Mouse (Mus musculus): ENCODE results near the gene Ttc19. TPM values are rescaled to one million over a fixed set of nuclear protein-coding genes. Genes with fewer than 3 reads are reported as not detected.
A peak's percentile ranks its signal among the peaks of the same experiment; 100 is the strongest.
"Not testable (repeated sequence)": the region's sequence is repeated elsewhere in the genome, so short reads cannot be mapped to it uniquely, and the experiment has no call there.

Ttc19 gene
- polyA plus RNA-seq, 1 experiment, result 6.2 TPM

- TF ChIP-seq POLR2A (IDR thresholded peaks at IDR 0.05; ENCODE audit: borderline replicate concordance, extremely low read depth, low read depth, low read length), result no peak
- TF ChIP-seq CTCF (IDR thresholded peaks at IDR 0.05; ENCODE audit: insufficient read depth, low read length), result peak; percentile 72
- 8% methylated on average over 5 of the region's 5 CpGs for WGBS
- no peak overlapping the region for H3K4me3 ChIP-seq (replicated peaks; ENCODE audit: extremely low read depth, low read depth, low read length)
- DNase-seq, result peak; percentile 70
- 0 out of 2 replicates have a peak, but pooled peaks cover 2% of the 10 kb centered on the region for H3K4me1 ChIP-seq (ENCODE audit: control insufficient read depth, insufficient read depth, low read length)
These were observed 3.2 kb upstream of the Ttc19 start for GRCm38 (mm10) chr11:62278027-62278426.

GRCm38 (mm10) chr11:62281601-62281997, 326 bp downstream of the Ttc19 start:
- peak overlapping the region; percentile 76 for H3K4me3 ChIP-seq (replicated peaks; ENCODE audit: extremely low read depth, low read depth, low read length)
- under 1% methylated on average over 57 of the region's 57 CpGs for WGBS
- no peak for DNase-seq
- 0 out of 2 replicates have a peak, but pooled peaks cover 2% of the 10 kb centered on the region for H3K4me1 ChIP-seq (ENCODE audit: control insufficient read depth, insufficient read depth, low read length)
- TF ChIP-seq POLR2A (IDR thresholded peaks at IDR 0.05; ENCODE audit: borderline replicate concordance, extremely low read depth, low read depth, low read length), result no peak
- TF ChIP-seq CTCF (IDR thresholded peaks at IDR 0.05; ENCODE audit: insufficient read depth, low read length), result no peak

GRCm38 (mm10) chr11:62284020-62284419, 2.7 kb downstream of the Ttc19 start:
- H3K4me3 ChIP-seq (replicated peaks; ENCODE audit: extremely low read depth, low read depth, low read length); H3K4me1 ChIP-seq (ENCODE audit: control insufficient read depth, insufficient read depth, low read length); DNase-seq: not testable (repeated sequence)
- WGBS, result 94% methylated on average over 3 of the region's 3 CpGs

GRCm38 (mm10) chr11:62285020-62285419, 3.7 kb downstream of the Ttc19 start:
- TF ChIP-seq POLR2A (IDR thresholded peaks at IDR 0.05; ENCODE audit: borderline replicate concordance, extremely low read depth, low read depth, low read length) (no peak), CTCF (IDR thresholded peaks at IDR 0.05; ENCODE audit: insufficient read depth, low read length) (no peak)
- DNase-seq, result no peak
- Histone ChIP-seq H3K4me3 (replicated peaks; ENCODE audit: extremely low read depth, low read depth, low read length) (no peak overlapping the region), H3K4me1 (ENCODE audit: control insufficient read depth, insufficient read depth, low read length) (0 out of 2 replicates have a peak, but pooled peaks cover 2% of the 10 kb centered on the region)
- 89% methylated on average over 8 of the region's 8 CpGs for WGBS

- WGBS, result 100% methylated on average over 1 of the region's 1 CpGs
- TF ChIP-seq CTCF (IDR thresholded peaks at IDR 0.05; ENCODE audit: insufficient read depth, low read length) (no peak), POLR2A (IDR thresholded peaks at IDR 0.05; ENCODE audit: borderline replicate concordance, extremely low read depth, low read depth, low read length) (no peak)
- H3K4me1 ChIP-seq (ENCODE audit: control insufficient read depth, insufficient read depth, low read length), result no peaks in the 10 kb centered on the region
- no peak for DNase-seq
- H3K4me3 ChIP-seq (replicated peaks; ENCODE audit: extremely low read depth, low read depth, low read length), result no peak overlapping the region
These were observed 6.4 kb downstream of the Ttc19 start for GRCm38 (mm10) chr11:62287700-62288099.

- 85% methylated on average over 2 of the region's 2 CpGs for WGBS
- Histone ChIP-seq H3K4me3 (replicated peaks; ENCODE audit: extremely low read depth, low read depth, low read length) (no peak overlapping the region), H3K4me1 (ENCODE audit: control insufficient read depth, insufficient read depth, low read length) (no peaks in the 10 kb centered on the region)
- DNase-seq, result no peak
- TF ChIP-seq CTCF (IDR thresholded peaks at IDR 0.05; ENCODE audit: insufficient read depth, low read length) (no peak), POLR2A (IDR thresholded peaks at IDR 0.05; ENCODE audit: borderline replicate concordance, extremely low read depth, low read depth, low read length) (no peak)
These were observed 12.8 kb downstream of the Ttc19 start for GRCm38 (mm10) chr11:62294121-62294520.

GRCm38 (mm10) chr11:62298883-62299282, 17.6 kb downstream of the Ttc19 start:
- TF ChIP-seq CTCF (IDR thresholded peaks at IDR 0.05; ENCODE audit: insufficient read depth, low read length), result no peak
- no peak for TF ChIP-seq POLR2A (IDR thresholded peaks at IDR 0.05; ENCODE audit: borderline replicate concordance, extremely low read depth, low read depth, low read length)
- no peak for DNase-seq
- H3K4me3 ChIP-seq (replicated peaks; ENCODE audit: extremely low read depth, low read depth, low read length), result no peak overlapping the region
- no peaks in the 10 kb centered on the region for H3K4me1 ChIP-seq (ENCODE audit: control insufficient read depth, insufficient read depth, low read length)
- WGBS, result 88% methylated on average over 6 of the region's 6 CpGs

- WGBS, result 71% methylated on average over 2 of the region's 2 CpGs
- DNase-seq, result no peak
These were observed 24.6 kb downstream of the Ttc19 start for GRCm38 (mm10) chr11:62305866-62306265.

GRCm38 (mm10) chr11:62309296-62309695, 28.0 kb downstream of the Ttc19 start:
- TF ChIP-seq POLR2A (IDR thresholded peaks at IDR 0.05; ENCODE audit: borderline replicate concordance, extremely low read depth, low read depth, low read length), result no peak
- no peak for TF ChIP-seq CTCF (IDR thresholded peaks at IDR 0.05; ENCODE audit: insufficient read depth, low read length)
- no peak for DNase-seq
- 88% methylated on average over 2 of the region's 2 CpGs for WGBS

More at GRCm38 (mm10) chr11:62305866-62306265, 24.6 kb downstream of the Ttc19 start:
- no peak for TF ChIP-seq POLR2A (IDR thresholded peaks at IDR 0.05; ENCODE audit: borderline replicate concordance, extremely low read depth, low read depth, low read length)
- no peak for TF ChIP-seq CTCF (IDR thresholded peaks at IDR 0.05; ENCODE audit: insufficient read depth, low read length)
- Histone ChIP-seq H3K4me3 (replicated peaks; ENCODE audit: extremely low read depth, low read depth, low read length) (no peak overlapping the region), H3K4me1 (ENCODE audit: control insufficient read depth, insufficient read depth, low read length) (no peaks in the 10 kb centered on the region)

GRCm38 (mm10) chr11:62314984-62315383, 33.7 kb downstream of the Ttc19 start:
- WGBS, result 95% methylated on average over 5 of the region's 5 CpGs
- no peaks in the 10 kb centered on the region for H3K4me1 ChIP-seq (ENCODE audit: control insufficient read depth, insufficient read depth, low read length)
- no peak overlapping the region for H3K4me3 ChIP-seq (replicated peaks; ENCODE audit: extremely low read depth, low read depth, low read length)
- no peak for DNase-seq
- no peak for TF ChIP-seq CTCF (IDR thresholded peaks at IDR 0.05; ENCODE audit: insufficient read depth, low read length)
- no peak for TF ChIP-seq POLR2A (IDR thresholded peaks at IDR 0.05; ENCODE audit: borderline replicate concordance, extremely low read depth, low read depth, low read length)

More at GRCm38 (mm10) chr11:62309296-62309695, 28.0 kb downstream of the Ttc19 start:
- no peaks in the 10 kb centered on the region for H3K4me1 ChIP-seq (ENCODE audit: control insufficient read depth, insufficient read depth, low read length)
- no peak overlapping the region for H3K4me3 ChIP-seq (replicated peaks; ENCODE audit: extremely low read depth, low read depth, low read length)
